11 mouse cellular contexts compared by ENCODE assay signal in the genomic region with DNA sequence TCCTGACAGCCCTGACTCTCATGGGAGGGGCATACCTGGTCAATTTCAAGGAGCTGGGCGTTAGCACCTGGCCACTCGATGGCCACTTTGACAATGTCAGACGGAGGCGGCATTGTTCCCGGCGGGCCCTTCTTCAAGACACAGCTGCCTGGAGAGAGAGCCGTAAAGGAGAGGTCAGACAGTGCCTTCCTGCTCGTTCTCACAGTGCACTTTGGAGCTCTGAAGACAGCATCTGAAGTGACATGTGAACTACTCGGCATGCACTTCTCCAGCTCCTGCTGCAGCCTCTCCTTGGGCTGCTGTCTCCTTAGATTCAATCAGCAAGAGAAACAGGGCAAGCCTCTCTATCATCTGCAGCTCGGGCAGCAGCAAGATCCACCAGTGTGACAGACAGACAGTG. TPM values are rescaled to one million over a fixed set of nuclear protein-coding genes. Genes with fewer than 3 reads are reported as not detected.
DNase-seq lines count a peak whose midpoint lies in the region; ATAC-seq and TF ChIP-seq lines count a peak whose summit lies in the region.
"Had no signal": no experiment of that assay in that cellular context is flagged by ENCODE, and none has a peak within 500 bp of the region (broad histone marks: within the 10 kb centered on the region; RNA-seq: fewer than 3 reads in every experiment).

No protein-coding gene starts in this region.

- H3K36me3 ChIP-seq in forebrain, embryonic 11.5 days (ENCODE audit: control insufficient read depth, insufficient read depth, low read length), result peaks cover 4% of the 10 kb centered on the region; the same call in 1 of the 2 replicates
- H3K36me3 ChIP-seq in intestine, embryonic 15.5 days, result peaks cover 24% of the 10 kb centered on the region
- peaks cover 48% of the 10 kb centered on the region for H3K36me3 ChIP-seq in neural tube, embryonic 13.5 days

- H3K4me1 ChIP-seq in forebrain, embryonic 11.5 days (replicated peaks; ENCODE audit: control insufficient read depth, insufficient read depth, low read length), result peaks cover 27% of the 10 kb centered on the region
- H3K4me1 ChIP-seq in intestine, embryonic 15.5 days (replicated peaks), result peaks cover 43% of the 10 kb centered on the region
- peaks cover 74% of the 10 kb centered on the region for H3K4me1 ChIP-seq in neural tube, embryonic 13.5 days (replicated peaks)

- peak overlapping the region; percentile 98 for H3K27ac ChIP-seq in layer of hippocampus, adult 2 months
- peak overlapping the region; percentile 88 for H3K27ac ChIP-seq in forebrain, embryonic 11.5 days (ENCODE audit: low read depth, low read length)
- peak overlapping the region; percentile 57; the same call in 1 of the 2 replicates for H3K27ac ChIP-seq in intestine, embryonic 15.5 days
- H3K27ac ChIP-seq in neural tube, embryonic 13.5 days (replicated peaks), result peak overlapping the region; percentile 96
- H3K27ac ChIP-seq: limb, embryonic 15.5 days had no signal

- no peaks in the 10 kb centered on the region; the same call in none of the 2 replicates for H3K27me3 ChIP-seq in forebrain, embryonic 11.5 days (ENCODE audit: control insufficient read depth, insufficient read depth, low read length)
- no peaks in the 10 kb centered on the region for H3K27me3 ChIP-seq in intestine, embryonic 15.5 days (replicated peaks)
- peaks cover 35% of the 10 kb centered on the region for H3K27me3 ChIP-seq in neural tube, embryonic 13.5 days
- H3K27me3 ChIP-seq: CH12.LX; limb, embryonic 15.5 days had no signal

- no peaks in the 10 kb centered on the region for H3K9me3 ChIP-seq in forebrain, embryonic 11.5 days (ENCODE audit: control insufficient read depth, low read length)
- no peaks in the 10 kb centered on the region for H3K9me3 ChIP-seq in intestine, embryonic 15.5 days
- no peaks in the 10 kb centered on the region for H3K9me3 ChIP-seq in neural tube, embryonic 13.5 days
- H3K9me3 ChIP-seq: limb, embryonic 15.5 days had no signal

- TF ChIP-seq CTCF in layer of hippocampus, adult 2 months (conservative IDR thresholded peaks at IDR 0.05), result no peak

- WGBS in forebrain, embryonic 11.5 days, result 56% methylated on average over 10 of the region's 10 CpGs
- 60% methylated on average over 10 of the region's 10 CpGs for WGBS in intestine, embryonic 15.5 days
- 34% methylated on average over 10 of the region's 10 CpGs for WGBS in neural tube, embryonic 13.5 days

- H3K4me2 ChIP-seq in forebrain, embryonic 11.5 days (ENCODE audit: low read depth, low read length, severe bottlenecking), result no peak overlapping the region
- H3K4me2 ChIP-seq in intestine, embryonic 15.5 days (replicated peaks), result no peak overlapping the region
- H3K4me2 ChIP-seq in neural tube, embryonic 13.5 days, result no peak overlapping the region
- H3K4me2 ChIP-seq: limb, embryonic 15.5 days had no signal

- ATAC-seq in forebrain, embryonic 11.5 days (replicated peaks; ENCODE audit: low FRiP score), result no peak; the same call in 1 of the 2 replicates
- ATAC-seq in intestine, embryonic 15.5 days, result no peak
- ATAC-seq in neural tube, embryonic 13.5 days (ENCODE audit: low read depth), result peak; percentile 2; the same call in 1 of the 2 replicates

- H3K9ac ChIP-seq in forebrain, embryonic 11.5 days (ENCODE audit: low read length), result peak overlapping the region; percentile 35
- H3K9ac ChIP-seq in intestine, embryonic 15.5 days, result no peak overlapping the region
- peak overlapping the region; percentile 70 for H3K9ac ChIP-seq in neural tube, embryonic 13.5 days
- H3K9ac ChIP-seq: limb, embryonic 15.5 days had no signal

- intact Hi-C loops in left cerebral cortex, postnatal 25 days (cut with DNase I), result no loop called here

- no peak overlapping the region; the same call in 1 of the 2 replicates for H3K4me3 ChIP-seq in layer of hippocampus, adult 2 months
- H3K4me3 ChIP-seq in forebrain, embryonic 11.5 days (ENCODE audit: low read depth, low read length), result no peak overlapping the region
- H3K4me3 ChIP-seq in intestine, embryonic 15.5 days (replicated peaks), result no peak overlapping the region
- no peak overlapping the region for H3K4me3 ChIP-seq in neural tube, embryonic 13.5 days
- H3K4me3 ChIP-seq: limb, embryonic 15.5 days had no signal

- no peak for DNase-seq in layer of hippocampus, adult 2 months (ENCODE audit: low spot score in 2 of 2)
- no peak for DNase-seq in layer of hippocampus, adult 8-10 months (ENCODE audit: low spot score in 2 of 2)
- DNase-seq in forebrain, embryonic 11.5 days (ENCODE audit: low spot score), result no peak
- DNase-seq in frontal cortex, postnatal 36 days (ENCODE audit: low spot score in 2 of 2), result no peak
- DNase-seq in heart, adult 9 months (ENCODE audit: low spot score in 2 of 2), result no peak
- no peak for DNase-seq in left cerebral cortex, postnatal 25 days (ENCODE audit: low spot score in 2 of 2)

RNA-seq across cellular contexts. Expression of gene Elmo2, which starts 10.1 kb away (rescaled TPM):
- 100 to 1,000 TPM; 200 to 202 TPM for total RNA-seq in layer of hippocampus, adult 2 months (2021)
- 100 to 1,000 TPM; 154 to 173 (median 161) TPM for total RNA-seq in layer of hippocampus, adult 8-10 months (2022)
- 95.4 and 108 TPM in 2 replicates for polyA plus RNA-seq in forebrain, embryonic 11.5 days (2014; fragmentation: Nextera tagmentation; extraction: Ambion mirVana)
- polyA plus RNA-seq in intestine, embryonic 15.5 days (2015; fragmentation: Nextera tagmentation; extraction: Ambion mirVana), result 58.1 and 63.0 TPM in 2 replicates
- 89.8 and 95.7 TPM in 2 replicates for polyA plus RNA-seq in neural tube, embryonic 13.5 days (2015; fragmentation: Nextera tagmentation; extraction: Ambion mirVana)
- total RNA-seq in left cerebral cortex, postnatal 25 days (2021), result 100 to 1,000 TPM; 171 to 173 TPM

RNA-seq across cellular contexts. Expression of gene Slc35c2, which starts 28.5 kb away (rescaled TPM):
- total RNA-seq in layer of hippocampus, adult 2 months (2021), result 10 to 100 TPM; 94.6 to 98.4 TPM
- total RNA-seq in layer of hippocampus, adult 8-10 months (2022), result 10 to 100 TPM; 79.3 to 98.3 (median 92.3) TPM
- polyA plus RNA-seq in forebrain, embryonic 11.5 days (2014; fragmentation: Nextera tagmentation; extraction: Ambion mirVana), result 54.3 and 62.7 TPM in 2 replicates
- 83.6 and 98.3 TPM in 2 replicates for polyA plus RNA-seq in intestine, embryonic 15.5 days (2015; fragmentation: Nextera tagmentation; extraction: Ambion mirVana)
- polyA plus RNA-seq in neural tube, embryonic 13.5 days (2015; fragmentation: Nextera tagmentation; extraction: Ambion mirVana), result 51.3 and 57.3 TPM in 2 replicates
- total RNA-seq in left cerebral cortex, postnatal 25 days (2021), result 10 to 100 TPM; 55.3 to 56.6 TPM

RNA-seq across cellular contexts. Expression of gene Zfp663, which starts 52.3 kb away (rescaled TPM):
- under 1 TPM in 1 of 2 experiments, not detected in 1; 0.20 TPM for total RNA-seq in layer of hippocampus, adult 2 months (2021)
- under 1 TPM in 1 of 4 experiments, not detected in 3; 0.17 TPM for total RNA-seq in layer of hippocampus, adult 8-10 months (2022)
- 4.7 and 5.8 TPM in 2 replicates for polyA plus RNA-seq in forebrain, embryonic 11.5 days (2014; fragmentation: Nextera tagmentation; extraction: Ambion mirVana)
- polyA plus RNA-seq in intestine, embryonic 15.5 days (2015; fragmentation: Nextera tagmentation; extraction: Ambion mirVana), result 0.75 and 1.1 TPM in 2 replicates
- polyA plus RNA-seq in neural tube, embryonic 13.5 days (2015; fragmentation: Nextera tagmentation; extraction: Ambion mirVana), result 6.9 and 7.5 TPM in 2 replicates
- total RNA-seq in left cerebral cortex, postnatal 25 days (2021), result under 1 TPM in 1 of 2 experiments, not detected in 1; 0.50 TPM
- total RNA-seq: CH12.LX; heart, adult 18-20 months had no signal
